Mouse (Mus musculus) heart, embryonic 12.5 days (tissue): ENCODE data around the gene Naaladl2. TPM values are rescaled to one million over a fixed set of nuclear protein-coding genes. Genes with fewer than 3 reads are reported as not detected.
"Not testable (repeated sequence)": the region's sequence is repeated elsewhere in the genome, so short reads cannot be mapped to it uniquely, and the experiment has no call there.

Experiments
- ATAC-seq: fragments of 200-750 bp; cut with Nextera tagmentation; 2 replicates; pipeline ENCODE4 v1.8.0; 2017; ENCODE audit warnings: moderate TSS enrichment, moderate library complexity; ENCODE audit not compliant: insufficient number of reproducible peaks, low FRiP score
- H3K27ac ChIP-seq: fragments of 300-500 bp; sonication (generic); 2 replicates; pipeline ENCODE4 v1.5.1; 2016; ENCODE audit warnings: mild to moderate bottlenecking, moderate library complexity; ENCODE audit not compliant: poor library complexity, severe bottlenecking
- H3K27me3 ChIP-seq: fragments of 300-500 bp; sonication (generic); replicated peaks from 2 replicates; pipeline ENCODE4 v1.6.1; 2016; ENCODE audit warnings: mild to moderate bottlenecking, moderate library complexity
- H3K36me3 ChIP-seq: fragments of 300-500 bp; sonication (generic); 2 replicates; pipeline ENCODE4 v1.6.1; 2016; ENCODE audit warnings: mild to moderate bottlenecking, moderate library complexity
- H3K4me1 ChIP-seq: fragments of 300-500 bp; sonication (generic); replicated peaks from 2 replicates; pipeline ENCODE4 v1.6.1; 2016; ENCODE audit warnings: mild to moderate bottlenecking
- H3K4me2 ChIP-seq: fragments of 300-500 bp; sonication (generic); 2 replicates; pipeline ENCODE4 v1.6.1; 2016; ENCODE audit warnings: mild to moderate bottlenecking, moderate library complexity
- H3K4me3 ChIP-seq: fragments of 300-500 bp; sonication (generic); 2 replicates; pipeline ENCODE4 v1.5.1; 2016; ENCODE audit warnings: mild to moderate bottlenecking
- H3K9ac ChIP-seq: fragments of 300-500 bp; sonication (generic); 2 replicates; pipeline ENCODE4 v1.6.1; 2016; ENCODE audit warnings: mild to moderate bottlenecking, moderate library complexity
- H3K9me3 ChIP-seq: fragments of 300-500 bp; sonication (generic); replicated peaks from 2 replicates; pipeline ENCODE4 v1.6.1; 2016; ENCODE audit warnings: mild to moderate bottlenecking, moderate library complexity
- WGBS: fragments of 180-500 bp; shearing (Covaris S2); methylation state at CpG from one replicate; pipeline ENCODE4 v1.1.7; 2016; 5-methylcytosine and 5-hydroxymethylcytosine counted together
- polyA plus RNA-seq: library from polyadenylated mRNA; unstranded; fragments of >200 nt; fragmentation: Nextera tagmentation; extraction: Ambion mirVana; gene quantifications from 2 replicates; pipeline ENCODE4 v1.2.1, GENCODE M21; 2016

Gene Naaladl2
- polyA plus RNA-seq, 1 experiment from 2014 or later, result 2.0 TPM

GRCm38 (mm10) chr3:24225418-24225817, 918.6 kb downstream of the Naaladl2 start:
- H3K27ac ChIP-seq, result no peak overlapping the region
- 65% methylated on average over 2 of the region's 2 CpGs for WGBS
- no peaks in the 10 kb centered on the region for H3K27me3 ChIP-seq
- no peak overlapping the region for H3K4me2 ChIP-seq
- H3K9me3 ChIP-seq, result no peaks in the 10 kb centered on the region
- H3K4me1 ChIP-seq, result no peaks in the 10 kb centered on the region
- H3K9ac ChIP-seq, result no peak overlapping the region
- no peak for ATAC-seq
- no peaks in the 10 kb centered on the region for H3K36me3 ChIP-seq
- no peak overlapping the region for H3K4me3 ChIP-seq

- Histone ChIP-seq H3K4me2 (no peak overlapping the region), H3K9me3 (no peaks in the 10 kb centered on the region), H3K27ac (no peak overlapping the region), H3K36me3 (no peaks in the 10 kb centered on the region), H3K4me1 (no peaks in the 10 kb centered on the region), H3K4me3 (no peak overlapping the region), H3K27me3 (no peaks in the 10 kb centered on the region), H3K9ac (no peak overlapping the region)
- WGBS, result 82% methylated on average over 1 of the region's 1 CpGs
- ATAC-seq, result no peak
Observed at GRCm38 (mm10) chr3:24217476-24217875, 926.6 kb downstream of the Naaladl2 start.

- H3K9ac ChIP-seq, result no peak overlapping the region
- no peak for ATAC-seq
- H3K36me3 ChIP-seq, result no peaks in the 10 kb centered on the region
- no peaks in the 10 kb centered on the region for H3K27me3 ChIP-seq
- H3K4me2 ChIP-seq, result no peak overlapping the region
- H3K4me1 ChIP-seq, result no peaks in the 10 kb centered on the region
- no peak overlapping the region for H3K27ac ChIP-seq
- H3K4me3 ChIP-seq, result no peak overlapping the region
- no peaks in the 10 kb centered on the region for H3K9me3 ChIP-seq
Observed at GRCm38 (mm10) chr3:24166531-24166930, 977.5 kb downstream of the Naaladl2 start.

DNA sequence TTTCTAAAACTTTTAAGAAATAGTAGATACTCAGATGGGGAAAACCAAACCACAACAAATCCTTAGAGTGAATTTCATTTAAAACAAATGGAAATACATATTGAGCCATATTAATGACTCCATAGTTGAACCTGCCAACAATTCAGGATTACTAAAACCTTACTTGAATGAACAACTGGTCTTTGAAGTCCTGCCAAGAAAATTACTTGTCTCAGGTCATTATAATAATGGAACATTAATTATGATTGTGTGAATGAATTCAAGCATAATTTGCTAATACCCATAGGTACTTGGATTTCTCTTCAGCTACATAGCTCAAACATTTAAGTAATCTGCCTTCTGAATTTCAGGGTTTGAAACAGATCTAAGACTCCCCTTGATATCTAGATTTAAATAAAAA, 980.1 kb downstream of the Naaladl2 start:
- no peak overlapping the region for H3K27ac ChIP-seq
- no peak overlapping the region for H3K4me2 ChIP-seq
- no peak overlapping the region for H3K9ac ChIP-seq
- no peak for ATAC-seq
- H3K9me3 ChIP-seq, result no peaks in the 10 kb centered on the region
- H3K36me3 ChIP-seq, result no peaks in the 10 kb centered on the region
- H3K4me3 ChIP-seq, result no peak overlapping the region
- no peaks in the 10 kb centered on the region for H3K27me3 ChIP-seq
- no peaks in the 10 kb centered on the region for H3K4me1 ChIP-seq

DNA sequence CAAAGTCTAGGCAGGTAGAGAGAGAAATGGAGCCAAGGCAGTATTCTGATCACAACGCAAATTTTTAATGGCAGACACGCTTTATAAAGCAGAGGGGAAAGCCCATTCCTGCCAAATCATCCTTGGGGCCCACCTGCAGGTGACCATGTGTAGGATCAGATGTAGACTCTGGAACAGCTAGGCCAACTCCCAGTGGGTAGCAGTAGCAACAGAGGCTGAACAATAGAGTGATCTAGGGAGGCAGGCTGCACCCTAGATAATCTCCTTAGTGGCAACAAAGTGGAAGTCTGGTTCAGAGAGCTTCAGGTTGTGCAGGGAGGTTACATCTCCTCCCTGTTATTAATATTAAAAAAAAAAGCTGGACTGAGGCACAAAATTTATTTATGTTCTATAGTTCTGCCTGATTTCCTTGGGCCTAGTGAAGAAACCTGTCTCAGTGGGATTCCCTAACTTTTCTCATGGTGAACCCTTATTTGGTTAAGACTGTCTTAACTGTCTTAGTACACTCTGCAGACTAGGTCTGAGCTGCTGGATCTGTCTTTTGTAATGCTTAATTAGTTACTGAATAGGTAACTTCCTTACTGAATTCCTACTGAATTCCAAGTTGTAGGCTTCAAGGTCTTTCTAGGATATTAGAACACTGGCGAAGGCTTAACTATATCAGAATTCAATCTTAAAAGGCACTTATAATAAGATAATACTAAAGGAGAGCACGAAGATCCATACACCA, 992.8 kb downstream of the Naaladl2 start:
- not testable (repeated sequence) for H3K4me2 ChIP-seq, H3K27me3 ChIP-seq, H3K27ac ChIP-seq, H3K4me1 ChIP-seq, H3K4me3 ChIP-seq, H3K36me3 ChIP-seq, H3K9me3 ChIP-seq, H3K9ac ChIP-seq, ATAC-seq
- 69% methylated on average over 4 of the region's 4 CpGs for WGBS

DNA sequence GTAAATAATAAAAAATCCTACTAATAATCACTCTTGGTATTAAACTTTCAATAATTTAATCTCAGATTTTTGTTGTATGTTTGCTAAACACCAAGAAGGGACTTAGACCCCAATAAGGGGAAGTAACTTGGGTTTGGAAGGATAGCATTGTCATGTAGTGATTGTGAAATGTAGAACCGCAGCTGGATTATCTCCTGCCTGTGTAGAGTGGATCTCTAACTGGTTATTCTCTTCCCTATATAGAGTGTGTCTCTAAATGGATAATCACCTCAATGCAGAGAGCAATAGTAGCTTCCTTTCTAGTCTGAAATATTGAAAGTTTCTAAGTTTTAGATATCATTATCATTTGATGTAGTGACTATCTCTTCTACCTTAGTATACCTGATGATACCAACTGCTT, 1001.3 kb downstream of the Naaladl2 start:
- Histone ChIP-seq H3K27ac (no peak overlapping the region), H3K4me1 (no peaks in the 10 kb centered on the region), H3K4me2 (no peak overlapping the region), H3K36me3 (no peaks in the 10 kb centered on the region), H3K4me3 (no peak overlapping the region), H3K9ac (no peak overlapping the region), H3K9me3 (no peaks in the 10 kb centered on the region), H3K27me3 (no peaks in the 10 kb centered on the region)
- no peak for ATAC-seq
- 80% methylated on average over 1 of the region's 1 CpGs for WGBS

GRCm38 (mm10) chr3:24138002-24138401, 1006.1 kb downstream of the Naaladl2 start:
- Histone ChIP-seq H3K9ac (no peak overlapping the region), H3K4me3 (no peak overlapping the region), H3K9me3 (no peaks in the 10 kb centered on the region), H3K27me3 (no peaks in the 10 kb centered on the region), H3K4me2 (no peak overlapping the region), H3K4me1 (no peaks in the 10 kb centered on the region), H3K27ac (no peak overlapping the region), H3K36me3 (no peaks in the 10 kb centered on the region)
- 71% methylated on average over 1 of the region's 1 CpGs for WGBS
- no peak for ATAC-seq

DNA sequence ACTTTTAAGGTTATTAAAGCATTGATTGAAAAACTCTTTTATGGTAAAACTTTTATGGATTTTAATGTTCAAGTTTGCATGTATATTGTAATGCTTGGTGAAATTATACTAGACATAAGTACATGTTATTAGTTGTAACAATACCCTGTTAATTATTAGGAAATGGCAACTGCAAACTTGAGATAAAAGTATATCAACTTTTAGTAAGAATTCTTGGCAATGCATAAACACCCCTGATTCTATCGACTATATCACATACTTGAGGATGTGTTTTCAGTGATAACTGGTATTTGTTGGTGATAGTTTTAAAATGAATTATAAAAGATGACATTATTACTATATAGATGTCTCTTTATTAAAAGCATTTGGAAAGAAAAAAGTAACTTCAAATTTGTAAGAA, 1017.9 kb downstream of the Naaladl2 start:
- no peaks in the 10 kb centered on the region for H3K27me3 ChIP-seq
- H3K9ac ChIP-seq, result no peak overlapping the region
- no peaks in the 10 kb centered on the region for H3K36me3 ChIP-seq
- WGBS, result 59% methylated on average over 1 of the region's 1 CpGs
- no peaks in the 10 kb centered on the region for H3K9me3 ChIP-seq
- ATAC-seq, result no peak
- no peak overlapping the region for H3K4me3 ChIP-seq
- no peak overlapping the region for H3K4me2 ChIP-seq
- no peak overlapping the region for H3K27ac ChIP-seq
- H3K4me1 ChIP-seq, result no peaks in the 10 kb centered on the region

DNA sequence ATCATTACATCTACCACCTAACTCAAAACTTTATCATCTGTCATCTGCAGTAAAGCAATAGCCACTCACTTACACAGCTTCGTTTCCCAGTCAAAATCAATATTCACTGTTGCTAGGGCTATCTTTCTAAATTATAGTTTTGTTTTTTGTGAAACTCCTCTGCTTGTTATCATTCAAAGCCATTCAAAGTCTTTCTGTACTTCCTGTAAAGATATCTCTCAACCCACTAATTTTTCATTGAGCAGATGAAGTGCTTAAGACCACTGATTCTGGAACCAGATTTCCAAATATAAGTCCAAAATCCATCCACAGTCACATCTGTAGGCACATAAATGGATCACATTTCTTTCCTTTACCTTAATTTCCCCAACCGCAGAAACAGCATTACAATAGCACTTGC, 1020.0 kb downstream of the Naaladl2 start:
- Histone ChIP-seq H3K4me3 (no peak overlapping the region), H3K27me3 (no peaks in the 10 kb centered on the region), H3K9me3 (no peaks in the 10 kb centered on the region), H3K4me1 (no peaks in the 10 kb centered on the region), H3K4me2 (no peak overlapping the region), H3K9ac (no peak overlapping the region), H3K27ac (no peak overlapping the region), H3K36me3 (no peaks in the 10 kb centered on the region)
- no peak for ATAC-seq
- 67% methylated on average over 2 of the region's 2 CpGs for WGBS

- 77% methylated on average over 6 of the region's 6 CpGs for WGBS
- Histone ChIP-seq H3K4me1 (no peaks in the 10 kb centered on the region), H3K27ac (no peak overlapping the region), H3K27me3 (no peaks in the 10 kb centered on the region), H3K4me3 (no peak overlapping the region), H3K9me3 (no peaks in the 10 kb centered on the region), H3K4me2 (no peak overlapping the region), H3K9ac (no peak overlapping the region), H3K36me3 (no peaks in the 10 kb centered on the region)
- ATAC-seq, result no peak
Observed at GRCm38 (mm10) chr3:24118136-24118535, 1025.9 kb downstream of the Naaladl2 start.

GRCm38 (mm10) chr3:24114849-24115248, 1029.2 kb downstream of the Naaladl2 start:
- Histone ChIP-seq H3K27me3 (no peaks in the 10 kb centered on the region), H3K27ac (no peak overlapping the region), H3K4me2 (no peak overlapping the region), H3K4me1 (no peaks in the 10 kb centered on the region), H3K4me3 (no peak overlapping the region), H3K36me3 (no peaks in the 10 kb centered on the region), H3K9ac (no peak overlapping the region), H3K9me3 (no peaks in the 10 kb centered on the region)
- ATAC-seq, result no peak
- 72% methylated on average over 3 of the region's 3 CpGs for WGBS

DNA sequence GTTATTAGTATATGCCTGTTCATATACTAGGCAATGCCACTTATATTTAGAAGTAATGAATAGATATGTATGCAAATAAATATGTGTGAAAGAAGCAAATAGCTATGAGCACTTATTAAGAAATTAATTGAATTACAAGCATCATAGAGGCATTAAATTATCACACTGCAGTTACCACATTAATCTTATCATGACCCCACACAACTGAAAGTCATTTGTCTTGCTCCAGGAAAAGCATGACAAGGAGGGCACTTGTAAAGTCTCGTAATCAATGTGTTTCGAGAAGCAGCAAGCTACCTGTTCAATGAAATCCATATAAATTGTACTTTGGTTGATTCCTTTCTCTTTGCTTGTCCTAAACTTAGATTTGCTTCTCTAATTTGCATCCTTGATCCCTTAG, 1030.7 kb downstream of the Naaladl2 start:
- no peaks in the 10 kb centered on the region for H3K9me3 ChIP-seq
- H3K4me1 ChIP-seq, result no peaks in the 10 kb centered on the region
- H3K36me3 ChIP-seq, result no peaks in the 10 kb centered on the region
- WGBS, result 66% methylated on average over 2 of the region's 2 CpGs
- no peak for ATAC-seq
- no peak overlapping the region for H3K27ac ChIP-seq
- no peak overlapping the region for H3K4me3 ChIP-seq
- H3K4me2 ChIP-seq, result no peak overlapping the region
- no peaks in the 10 kb centered on the region for H3K27me3 ChIP-seq
- H3K9ac ChIP-seq, result no peak overlapping the region
